Mouse (Mus musculus) adrenal gland, adult (tissue): ENCODE measurements at regions not wholly inside any gene's neighbourhood (a gene's known extent, or its start where the extent isn't known, plus 50 kb on each side); places are given as distances from the start of the nearest gene placed in this dataset.
"Not testable (repeated sequence)": the region's sequence is repeated elsewhere in the genome, so short reads cannot be mapped to it uniquely, and the experiment has no call there.

Source experiments
- DNase-seq, 2 experiments: peaks; one replicate each; pipeline ENCODE4 v3.0.0; 2022 to 2023; ENCODE audit warnings: low spot score in 1 of 2; ENCODE audit not compliant: inconsistent age in 2 of 2

DNA sequence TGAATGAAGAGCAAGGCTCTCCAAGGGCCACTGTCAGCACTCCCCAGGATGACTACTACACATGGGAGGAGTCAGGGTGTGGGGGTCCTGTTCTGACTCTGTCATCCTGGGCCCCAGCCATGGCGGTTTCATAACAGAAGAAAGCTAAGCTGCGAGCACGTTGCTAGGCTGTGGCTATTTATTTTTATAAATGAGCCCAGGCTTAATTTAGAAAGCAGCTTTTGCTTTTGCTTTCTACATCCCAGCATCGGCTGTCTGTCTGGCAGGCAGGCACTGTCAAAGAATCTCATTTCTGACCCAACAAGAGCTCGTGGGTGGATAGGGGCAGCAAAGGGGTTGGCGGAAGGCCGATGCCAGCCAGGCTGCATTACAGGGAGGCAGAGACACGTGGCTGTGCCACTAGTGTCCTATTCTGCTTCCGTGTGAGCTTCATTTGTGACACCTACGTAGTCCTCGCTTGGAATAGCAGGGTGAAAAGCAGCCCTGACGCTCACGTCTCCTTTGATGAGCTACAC is 203.9 kb upstream of the Serp2 start:
- peak; percentile 65 to 84 for DNase-seq

DNA sequence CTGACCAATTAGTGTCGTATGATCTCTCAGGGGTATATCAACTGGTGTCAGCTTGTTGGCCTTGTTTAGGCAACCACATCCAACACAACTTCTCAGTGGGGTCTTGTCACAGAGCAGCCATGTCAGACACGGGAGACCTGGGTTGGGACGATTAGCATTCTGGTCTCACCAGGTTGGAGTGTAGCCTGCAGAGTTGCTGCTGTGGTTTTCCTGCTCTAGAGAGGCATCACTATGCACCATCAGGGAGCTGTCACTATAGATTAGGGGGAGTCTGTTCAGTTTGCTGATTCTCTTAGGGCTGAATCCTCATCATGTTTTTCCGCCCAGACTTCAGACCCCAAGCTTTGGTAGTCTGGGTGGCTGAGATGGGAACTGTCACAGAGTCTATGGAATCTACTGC is 202.7 kb upstream of the Serp2 start:
- DNase-seq: no peak

DNA sequence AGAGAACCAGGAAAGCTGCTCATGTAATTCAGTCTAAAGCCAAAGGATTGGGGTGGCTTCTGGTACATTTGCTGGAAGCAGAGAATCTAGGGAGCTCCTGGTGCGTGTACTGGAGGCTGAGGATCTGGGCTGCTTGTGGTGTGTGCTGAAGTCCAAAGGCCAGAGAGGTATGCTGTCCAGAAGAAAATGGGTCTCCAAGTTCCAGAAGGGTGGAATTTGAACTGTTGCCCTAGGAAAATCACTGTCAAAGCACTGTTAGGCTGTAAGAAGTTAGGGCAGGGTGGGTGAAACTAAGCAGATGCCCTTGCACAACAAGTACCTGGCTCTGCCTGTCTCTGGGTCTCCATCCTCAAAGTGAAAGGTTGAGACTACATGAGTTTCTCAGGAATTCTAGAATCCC is 201.9 kb upstream of the Serp2 start:
- no peak for DNase-seq

DNA sequence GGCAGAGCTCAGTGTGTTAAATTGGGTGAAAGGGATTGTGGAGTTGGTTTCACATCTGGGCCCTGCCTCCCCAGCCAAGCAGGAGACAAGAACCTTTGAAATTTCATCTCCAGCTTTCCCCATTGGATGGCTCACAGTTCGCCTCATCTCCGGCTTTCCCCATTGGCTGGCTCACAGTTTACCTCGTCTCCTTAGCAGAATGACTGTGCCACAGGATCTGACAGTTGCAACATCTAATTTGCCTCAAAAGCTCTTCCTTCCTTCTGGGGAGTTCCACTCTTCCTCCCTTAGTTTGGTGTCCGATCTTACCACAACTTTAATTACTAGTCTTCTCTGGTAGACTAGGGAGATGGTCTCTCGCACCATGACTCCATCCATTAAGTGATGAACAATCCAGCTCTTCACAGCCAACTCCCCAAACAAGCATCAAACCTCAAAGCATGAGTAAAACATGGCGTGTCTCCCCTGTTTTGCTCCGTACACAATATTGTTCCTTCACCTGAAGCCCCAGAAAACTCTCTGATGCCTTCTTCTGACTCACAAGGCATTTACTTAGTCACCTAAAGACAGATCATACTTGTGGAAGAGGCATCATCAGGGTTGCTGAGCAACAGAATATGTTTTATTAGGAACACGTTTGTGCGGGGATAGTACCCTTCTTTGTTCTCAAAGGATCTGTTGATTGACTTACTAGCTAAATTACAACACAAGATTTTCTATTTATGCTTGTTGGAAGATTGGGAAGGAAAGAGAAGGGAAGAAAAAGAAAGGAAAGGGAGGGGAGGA is 199.1 kb upstream of the Serp2 start:
- DNase-seq: no peak

DNA sequence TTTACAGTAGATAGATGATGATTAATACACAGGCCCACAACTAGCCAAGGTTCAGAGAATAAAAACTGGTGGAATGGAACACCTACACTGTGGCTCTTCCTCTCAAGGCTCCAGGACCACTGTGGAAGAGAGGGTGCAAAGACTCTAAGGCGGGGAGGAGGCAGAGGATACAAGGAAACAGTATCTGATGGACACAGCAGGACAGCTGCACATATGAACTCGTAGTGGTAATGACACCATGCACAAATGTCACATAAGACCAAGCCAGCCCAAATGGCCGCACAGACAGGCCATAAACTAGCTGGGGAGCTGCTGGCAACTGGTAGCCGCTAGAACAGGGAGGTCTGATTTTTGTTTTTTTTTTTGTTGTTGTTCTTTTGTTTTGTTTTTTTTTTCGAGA is 197.0 kb upstream of the Serp2 start:
- no peak for DNase-seq

DNA sequence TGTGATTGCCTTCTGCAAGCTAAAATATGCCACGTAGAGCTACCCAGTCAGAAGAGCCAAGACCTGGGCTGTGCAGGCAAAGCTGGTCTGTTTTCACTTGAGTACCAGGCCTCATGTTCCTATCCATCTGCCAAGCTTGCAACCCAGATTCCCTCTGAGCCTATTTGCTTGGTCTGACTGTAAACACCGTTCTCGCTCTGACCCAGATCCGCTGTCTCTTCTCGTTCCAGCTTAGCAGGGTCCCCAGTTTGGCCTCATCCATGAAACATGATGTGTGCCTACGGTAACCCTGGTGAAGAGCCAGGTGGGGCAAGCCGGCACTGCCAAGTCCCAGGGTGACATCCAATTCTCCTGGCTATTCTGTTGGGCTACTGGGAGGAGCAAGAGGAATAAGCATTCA is 192.5 kb upstream of the Serp2 start:
- DNase-seq: no peak

DNA sequence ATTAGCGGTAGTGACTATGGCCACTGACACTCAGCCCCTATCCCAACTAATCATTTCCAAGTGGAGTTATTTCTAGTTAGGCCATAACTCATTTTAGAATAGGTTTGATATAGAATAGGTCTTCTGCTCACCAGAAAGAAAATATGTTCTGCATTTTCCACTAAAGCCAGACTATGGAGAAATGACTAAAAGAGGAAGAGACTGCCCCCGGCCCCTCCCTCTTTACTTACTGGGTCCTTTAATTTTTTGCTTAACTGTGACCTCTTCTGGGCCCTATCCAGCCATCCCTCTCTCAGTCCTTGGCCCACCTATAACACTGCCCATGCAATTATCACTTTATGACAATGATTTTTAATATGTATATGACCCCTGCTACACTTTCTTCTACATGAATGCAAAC is 192.0 kb upstream of the Serp2 start:
- DNase-seq: no peak

DNA sequence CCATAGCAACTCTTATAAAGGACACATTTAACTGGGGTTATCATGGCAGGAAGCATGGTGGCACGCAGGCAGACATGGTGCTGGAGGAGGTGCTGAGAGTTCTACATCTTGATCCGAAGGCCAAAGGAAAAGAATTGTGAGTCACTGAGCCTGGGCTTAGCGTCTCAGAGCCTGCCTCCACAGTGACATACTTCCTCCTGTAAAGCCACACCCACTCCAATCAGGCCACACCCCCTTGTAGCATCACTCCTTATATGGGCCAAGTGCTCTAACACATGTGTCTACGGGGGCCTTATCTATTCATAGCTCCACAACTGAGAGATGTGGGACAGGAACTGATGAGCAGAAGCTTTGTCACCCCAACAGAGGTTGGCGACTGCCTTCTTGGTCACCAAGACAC is 191.1 kb upstream of the Serp2 start:
- DNase-seq: no peak

DNA sequence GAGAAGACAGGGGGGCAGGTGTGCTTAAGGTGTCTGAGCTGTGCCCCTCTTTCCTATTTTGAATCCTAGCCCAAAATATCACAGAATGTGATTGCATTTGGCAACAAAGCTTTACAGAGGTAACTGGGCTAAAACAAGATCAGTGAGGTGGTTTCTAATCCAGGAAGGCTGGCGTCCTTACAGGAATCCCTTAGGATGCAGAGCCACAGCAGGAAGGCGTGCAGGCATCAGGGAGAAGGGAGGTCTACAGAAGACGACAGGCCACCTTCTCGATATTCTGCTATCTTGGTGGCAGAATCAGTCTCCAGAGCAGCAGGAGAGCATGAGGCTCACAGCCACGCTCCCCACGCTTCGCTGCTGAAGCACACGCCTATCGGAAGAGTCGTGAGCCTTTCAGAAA is 189.6 kb upstream of the Serp2 start:
- DNase-seq: no peak

DNA sequence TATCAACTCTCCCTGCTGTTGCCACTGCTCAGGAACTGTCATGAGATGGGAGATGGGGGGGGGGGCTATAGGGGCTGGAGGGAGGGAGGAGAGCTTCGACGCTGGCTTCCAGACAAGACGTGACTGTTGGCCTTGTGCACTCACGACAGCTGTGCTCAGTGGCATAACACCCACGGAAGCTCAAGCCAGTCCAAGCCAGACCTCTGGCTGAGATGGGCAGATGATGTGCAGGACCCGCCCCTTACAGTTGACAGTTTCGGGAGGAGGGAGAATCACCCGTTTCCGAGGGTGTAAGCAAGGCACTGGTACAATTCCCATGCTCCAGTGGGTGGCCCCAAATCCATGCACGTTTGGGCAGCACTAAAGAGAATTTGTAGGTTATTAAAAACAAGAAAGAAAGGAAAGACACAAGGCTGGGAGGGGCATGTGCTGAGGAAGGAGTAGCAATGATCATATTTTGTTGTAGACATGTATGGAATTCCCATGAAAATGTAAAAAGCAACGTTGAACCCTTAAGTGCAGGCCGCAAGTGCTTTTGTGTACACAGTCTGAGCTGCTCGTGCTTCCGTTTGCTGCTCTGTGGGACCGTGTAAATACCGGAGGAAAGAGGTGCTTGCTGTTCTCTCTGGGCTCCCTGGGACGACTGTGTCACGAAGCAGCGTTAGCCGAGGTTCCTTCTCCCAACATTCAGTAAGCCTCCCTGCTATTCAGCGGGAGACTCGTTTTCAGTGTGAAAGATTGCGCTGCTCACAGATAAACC is 188.2 kb upstream of the Serp2 start:
- DNase-seq: no peak

DNA sequence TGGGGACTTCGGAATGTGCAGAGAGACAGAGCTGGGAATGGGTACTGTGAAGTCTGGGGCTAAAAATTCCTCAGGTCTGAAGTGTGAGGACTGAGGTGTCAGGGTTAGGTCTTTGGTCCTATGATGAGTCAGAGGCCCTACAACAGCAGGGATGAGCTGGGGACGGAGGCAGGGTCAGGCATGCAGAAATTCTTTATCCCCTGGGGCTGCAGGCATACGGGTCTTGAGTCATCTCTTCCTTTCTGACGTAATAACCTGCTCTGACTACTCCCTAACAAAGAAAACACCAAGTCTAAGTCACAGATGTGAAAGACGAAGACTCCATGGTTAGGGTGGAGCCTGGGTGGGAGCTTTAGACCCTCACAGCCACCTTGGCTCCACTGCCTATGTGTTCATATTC is 185.6 kb upstream of the Serp2 start:
- no peak for DNase-seq

DNA sequence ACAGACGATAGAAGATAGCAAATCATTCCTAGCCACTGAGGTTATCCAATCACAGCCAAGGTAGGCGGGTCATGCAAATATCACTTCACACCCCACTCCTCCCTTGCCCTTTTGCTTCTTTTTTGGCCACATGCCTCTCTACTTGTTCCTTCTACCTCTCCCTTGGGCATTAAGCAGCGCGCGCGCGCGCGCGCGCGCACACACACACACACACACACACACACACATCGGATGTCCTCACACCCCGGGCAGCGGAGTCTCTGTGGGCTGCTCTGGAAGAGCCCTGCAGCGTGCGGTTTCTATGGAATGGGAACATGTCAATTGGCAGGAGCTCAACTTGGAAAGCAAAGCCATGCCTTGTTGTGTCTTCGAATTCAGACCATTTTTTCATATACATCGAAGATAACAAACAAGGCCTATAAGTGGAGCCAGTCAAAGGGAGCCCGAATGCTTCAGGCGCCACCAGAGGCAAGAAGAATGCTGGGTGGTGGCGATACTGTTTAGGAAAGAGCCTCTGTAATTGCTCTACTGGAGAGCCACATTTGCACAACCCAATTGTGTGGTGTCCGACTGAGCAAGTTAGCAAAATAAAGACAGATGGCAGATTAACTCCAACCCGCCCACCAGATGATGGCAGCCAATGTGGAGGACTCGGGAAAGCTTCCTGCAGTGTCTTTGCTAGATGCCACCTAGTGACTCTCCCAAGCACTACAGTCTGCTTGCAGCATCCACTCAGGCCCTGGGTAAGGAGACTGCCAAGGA is 183.3 kb upstream of the Serp2 start:
- DNase-seq: peak; percentile 36 to 55

DNA sequence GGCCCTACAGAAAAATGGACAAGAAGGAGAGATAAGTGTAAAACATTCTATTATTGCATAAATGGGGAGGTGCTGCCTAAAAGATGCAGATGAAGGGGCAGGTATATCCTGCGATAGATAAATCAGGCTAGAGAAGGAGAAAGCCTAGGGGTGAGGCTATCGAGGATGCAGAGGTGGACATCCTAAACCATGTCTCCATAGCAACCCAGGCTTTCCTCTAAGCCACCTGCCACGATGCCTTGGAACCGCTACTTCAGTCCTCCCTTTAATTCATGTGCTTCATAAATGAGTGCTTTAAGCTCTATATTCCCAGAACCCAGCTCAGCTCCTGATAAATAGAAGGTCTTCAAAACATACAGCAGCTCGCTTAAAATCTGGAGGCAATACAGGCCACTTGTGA is 179.3 kb upstream of the Serp2 start:
- no peak for DNase-seq

DNA sequence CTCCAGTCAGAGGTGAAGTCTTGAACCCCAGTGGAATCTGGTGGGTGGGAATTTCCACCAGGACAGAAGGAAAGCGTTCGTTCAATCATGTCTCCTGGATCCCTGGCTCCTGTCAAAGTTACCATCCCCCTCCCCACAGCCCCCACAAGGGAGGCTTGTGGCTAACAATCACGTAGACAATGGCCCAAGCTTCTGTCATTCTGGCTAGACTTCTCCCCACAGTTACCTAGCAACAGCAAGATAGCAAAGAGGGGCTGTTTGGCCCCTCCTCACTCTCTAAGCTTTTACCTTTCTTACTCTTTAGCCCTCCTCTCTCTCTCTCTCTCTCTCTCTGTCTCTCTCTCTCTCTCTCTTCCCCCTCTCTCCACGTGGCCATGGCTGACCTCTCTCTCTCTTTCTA is 178.4 kb upstream of the Serp2 start:
- DNase-seq: no peak

DNA sequence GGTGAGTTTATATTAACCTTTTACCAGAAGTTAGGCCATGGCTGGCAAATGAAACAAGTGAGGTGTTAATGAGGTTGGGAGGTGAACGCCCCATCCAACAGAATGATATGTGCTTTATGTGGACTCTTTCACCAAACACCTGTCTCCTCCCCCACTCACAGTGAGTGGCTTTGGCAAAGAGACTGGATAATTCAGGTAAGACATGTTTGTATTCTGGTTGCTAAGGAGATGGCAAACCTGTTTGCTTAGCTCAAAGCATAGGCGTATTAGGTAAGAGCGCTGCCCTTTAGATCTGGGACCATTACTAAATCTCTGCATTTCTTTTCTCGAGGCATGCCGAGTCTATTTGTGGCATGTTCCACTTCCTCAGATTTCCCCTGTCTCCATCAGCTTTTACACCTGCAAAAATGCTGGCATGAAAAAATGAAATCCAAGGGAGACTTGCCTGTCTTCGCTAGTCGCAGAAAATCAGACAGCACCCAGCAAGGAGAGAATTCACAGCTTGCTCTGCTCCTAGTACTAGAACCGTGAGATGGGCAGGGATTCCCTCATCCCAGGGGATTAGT is 176.7 kb upstream of the Serp2 start:
- DNase-seq: no peak

DNA sequence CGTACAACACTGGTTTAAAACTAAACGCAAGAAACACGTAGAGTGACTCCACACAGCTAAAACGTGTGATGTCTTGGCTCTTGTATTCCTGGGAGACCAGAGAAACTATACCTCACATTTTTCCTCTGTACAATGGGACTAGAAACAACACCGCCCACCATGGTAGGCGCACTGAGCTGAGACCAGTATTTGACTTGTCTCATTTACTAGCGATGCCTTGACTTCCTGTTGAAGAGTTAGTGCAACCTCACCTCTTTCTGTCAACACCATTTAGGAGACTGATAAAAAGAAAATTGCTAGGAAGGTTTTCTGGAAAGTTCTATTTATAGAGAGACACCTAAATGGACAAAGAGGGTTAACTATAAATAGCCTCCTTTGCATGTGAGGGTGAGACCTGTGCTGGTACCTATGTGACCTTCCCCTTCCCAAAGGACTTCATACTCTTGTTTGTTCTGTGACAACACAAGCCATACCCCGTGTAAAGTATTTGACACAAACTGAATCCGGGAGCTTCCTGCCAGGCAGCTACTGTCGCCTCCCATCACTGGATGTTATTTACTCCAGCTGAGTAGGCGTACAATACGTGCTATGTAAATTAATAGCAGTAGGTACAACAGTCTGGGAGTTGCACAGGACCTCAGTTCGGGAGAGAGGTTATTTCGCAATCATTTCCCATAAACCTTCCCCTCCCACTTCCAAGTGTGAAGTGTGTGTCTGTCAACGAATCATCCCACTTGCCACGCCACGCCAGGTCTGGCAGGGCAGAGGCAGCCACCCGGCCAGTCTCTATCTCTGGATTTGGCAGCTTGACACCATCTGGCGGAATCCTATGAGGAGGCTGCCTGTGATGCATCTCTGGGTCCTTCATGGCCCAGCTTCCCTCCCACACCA is 174.7 kb upstream of the Serp2 start:
- DNase-seq: no peak

DNA sequence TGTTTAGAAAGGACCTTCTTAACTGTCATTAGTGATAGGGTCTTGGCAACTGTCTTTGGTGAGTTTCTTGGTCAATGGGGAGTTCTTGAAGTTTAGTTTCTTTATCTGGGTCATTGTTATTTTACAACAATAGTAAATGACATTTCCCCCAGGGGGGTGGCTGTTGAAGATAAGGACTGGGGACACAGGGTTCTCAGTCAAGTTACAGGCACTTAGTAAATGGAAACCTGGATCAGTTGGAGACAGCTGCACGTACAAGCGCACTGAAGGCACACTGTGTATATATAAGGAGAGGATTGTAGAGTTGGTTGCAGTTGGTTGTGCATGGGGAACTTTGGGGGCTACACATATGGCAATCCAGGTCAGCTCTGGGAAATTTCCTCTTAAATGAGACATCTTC is 169.2 kb upstream of the Serp2 start:
- DNase-seq: no peak

DNA sequence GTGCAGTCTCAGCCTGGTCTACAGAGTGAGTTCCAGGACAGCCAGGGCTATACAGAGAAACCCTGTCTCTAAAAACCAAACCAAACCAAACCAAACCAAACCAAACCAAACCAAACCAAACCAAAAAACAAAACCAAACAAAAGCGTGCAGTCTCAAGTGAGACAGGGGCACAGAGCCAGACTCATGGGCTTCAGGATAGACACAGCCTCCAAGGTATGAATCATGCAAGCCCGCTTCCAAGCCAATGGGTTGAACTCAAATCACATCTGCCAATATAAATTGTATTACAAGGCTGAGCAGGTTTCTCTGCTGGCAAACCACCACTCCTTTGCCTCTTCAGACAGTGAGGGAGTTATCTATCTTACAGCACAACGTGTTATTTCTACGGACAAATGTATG is 168.5 kb upstream of the Serp2 start:
- not testable (repeated sequence) for DNase-seq

DNA sequence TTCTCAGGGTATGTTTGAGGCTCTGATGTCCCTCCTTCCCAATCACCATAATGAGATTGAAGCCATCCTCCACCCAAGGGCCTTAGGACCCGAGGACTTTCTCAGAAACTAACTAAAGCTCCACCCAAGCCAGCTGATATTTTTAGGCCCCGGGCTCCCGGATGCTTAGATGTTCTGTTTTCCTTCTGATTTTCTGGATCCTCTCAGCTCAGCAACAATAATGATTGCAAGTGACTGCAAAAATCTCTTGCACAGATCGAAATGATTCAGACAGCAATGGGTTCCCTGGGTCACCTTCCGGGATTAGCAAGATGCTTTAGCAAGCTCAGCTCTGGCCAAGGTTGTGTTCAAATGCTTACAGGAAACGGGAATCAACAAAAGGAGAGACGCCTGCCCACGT is 168.1 kb upstream of the Serp2 start:
- DNase-seq: no peak

DNA sequence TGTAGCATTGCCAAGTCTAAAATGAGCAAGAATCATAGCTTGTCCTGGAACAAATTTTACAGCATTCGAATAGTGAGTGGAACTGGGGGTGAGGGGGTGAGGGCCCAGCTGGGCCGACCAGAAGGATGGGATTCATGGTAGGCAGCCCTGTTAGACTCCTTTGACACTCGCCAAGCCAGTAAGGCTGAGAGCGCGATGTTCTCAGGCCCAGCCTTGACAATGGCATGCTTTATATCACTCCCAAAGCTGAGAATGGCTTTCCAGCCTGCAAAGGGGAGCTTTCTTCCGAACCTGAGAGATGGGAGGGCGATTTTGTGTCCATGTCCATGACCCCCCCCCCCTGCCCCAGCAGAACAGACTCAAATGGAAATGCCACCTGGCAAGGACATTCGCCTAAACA is 167.7 kb upstream of the Serp2 start:
- no peak for DNase-seq
